Mouse (Mus musculus) C2C12 (cell line): Measurements from ENCODE around the gene Sar1b.

Experiments
- CTCF ChIP-seq: IDR thresholded peaks from one replicate; pipeline ENCODE4 v1.5.1; 2011; ENCODE audit not compliant: control insufficient read depth, insufficient read depth, insufficient read length
- MAX ChIP-seq: IDR thresholded peaks from one replicate; pipeline ENCODE4 v1.6.1; 2011; ENCODE audit warnings: mild to moderate bottlenecking, control low read depth

- TF ChIP-seq CTCF = no peak
- TF ChIP-seq MAX = peak; percentile 35
Observed at GRCm38 (mm10) chr11:51831962-51832909, 68.7 kb downstream of the Sar1b start.
